Mouse (Mus musculus): ENCODE measurements at regions not wholly inside any gene's neighbourhood (a gene's known extent, or its start where the extent isn't known, plus 50 kb on each side); places are given as distances from the start of the nearest gene placed in this dataset.

GRCm38 (mm10) chr12:25379996-25380395 lies 283.1 kb upstream of the Id2 start:
- no peak for TF ChIP-seq HCFC1 (IDR thresholded peaks at IDR 0.05; ENCODE audit: borderline replicate concordance, insufficient read depth, low read length)
- TF ChIP-seq MAFK (IDR thresholded peaks at IDR 0.05; ENCODE audit: insufficient read depth, low read depth, low read length) = no peak
- no peak for TF ChIP-seq ZC3H11A (IDR thresholded peaks at IDR 0.05; ENCODE audit: borderline replicate concordance, low read depth, low read length)
